Mouse (Mus musculus) midbrain, embryonic 16.5 days (tissue): ENCODE measurements around the gene 4930539E08Rik. TPM values are rescaled to one million over a fixed set of nuclear protein-coding genes. Genes with fewer than 3 reads are reported as not detected.

ENCODE experiments used
- ATAC-seq: fragments of 200-750 bp; cut with Nextera tagmentation; 2 replicates; pipeline ENCODE4 v1.8.0; 2017; ENCODE audit warnings: moderate TSS enrichment
- H3K27ac ChIP-seq: fragments of 300-500 bp; sonication (generic); 2 replicates; pipeline ENCODE4 v1.5.1; 2014; ENCODE audit warnings: mild to moderate bottlenecking, low read length, mixed read lengths
- H3K27me3 ChIP-seq: fragments of 300-500 bp; sonication (generic); 2 replicates; pipeline ENCODE4 v1.6.1; 2014; ENCODE audit warnings: low read depth, low read length, mixed read lengths; ENCODE audit not compliant: control insufficient read depth, insufficient read depth
- H3K36me3 ChIP-seq: fragments of 300-500 bp; sonication (generic); 2 replicates; pipeline ENCODE4 v1.6.1; 2014; ENCODE audit warnings: mild to moderate bottlenecking, low read length, moderate library complexity, mixed read lengths; ENCODE audit not compliant: control insufficient read depth, insufficient read depth
- H3K4me1 ChIP-seq: fragments of 300-500 bp; sonication (generic); 2 replicates; pipeline ENCODE4 v1.6.1; 2014; ENCODE audit warnings: mild to moderate bottlenecking, low read length, mixed read lengths; ENCODE audit not compliant: control insufficient read depth, insufficient read depth
- H3K4me2 ChIP-seq: fragments of 300-500 bp; sonication (generic); 2 replicates; pipeline ENCODE4 v1.6.1; 2014; ENCODE audit warnings: mild to moderate bottlenecking, low read length, mixed read lengths
- H3K4me3 ChIP-seq: fragments of 300-500 bp; sonication (generic); 2 replicates; pipeline ENCODE4 v1.5.1; 2014; ENCODE audit warnings: low read depth, mild to moderate bottlenecking, low read length, moderate library complexity, mixed read lengths
- H3K9ac ChIP-seq: fragments of 300-500 bp; sonication (generic); 2 replicates; pipeline ENCODE4 v1.6.1; 2014; ENCODE audit warnings: low read depth, low read length, mixed read lengths
- H3K9me3 ChIP-seq: fragments of 300-500 bp; sonication (generic); replicated peaks from 2 replicates; pipeline ENCODE4 v1.6.1; 2014; ENCODE audit warnings: mild to moderate bottlenecking, low read length, mixed read lengths; ENCODE audit not compliant: control insufficient read depth, poor library complexity, severe bottlenecking
- WGBS: fragments of 180-500 bp; shearing (Covaris S2); extraction: QIAGEN DNeasy Blood & Tissue Kit; methylation state at CpG from one replicate; pipeline ENCODE4 v1.1.7; 2014; 5-methylcytosine and 5-hydroxymethylcytosine counted together
- polyA plus RNA-seq: library from polyadenylated mRNA; unstranded; fragments of >200 nt; fragmentation: Nextera tagmentation; extraction: Ambion mirVana; gene quantifications from 2 replicates; pipeline ENCODE4 v1.2.1, GENCODE M21; 2015

4930539E08Rik gene
- polyA plus RNA-seq, 1 experiment from 2014 or later = 4.0 TPM

DNA sequence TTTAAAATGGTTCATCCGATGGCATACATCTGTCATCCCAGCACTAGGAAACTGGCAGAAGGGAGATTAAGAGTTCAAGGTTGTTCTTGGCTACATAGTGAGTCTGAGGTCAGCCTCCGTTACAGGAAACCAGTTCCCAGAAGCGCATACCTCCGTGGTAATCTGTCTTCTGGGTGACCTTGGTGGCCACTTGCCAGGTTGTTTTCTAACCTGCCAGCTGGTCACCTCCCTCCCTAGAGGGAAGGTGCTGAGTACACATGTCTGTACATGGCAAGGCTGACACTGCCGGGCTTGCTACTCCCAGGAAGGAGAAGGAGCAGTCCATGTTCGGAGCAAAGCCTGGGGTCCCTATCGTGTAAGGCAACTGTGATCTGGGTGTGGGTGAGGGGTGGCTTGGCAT, 40.3 kb downstream of the 4930539E08Rik start:
- no peak for ATAC-seq
- peaks cover 5% of the 10 kb centered on the region for H3K4me1 ChIP-seq
- WGBS = 70% methylated on average over 7 of the region's 7 CpGs
- H3K36me3 ChIP-seq = no peaks in the 10 kb centered on the region
- H3K27me3 ChIP-seq = no peaks in the 10 kb centered on the region
- no peak overlapping the region for H3K9ac ChIP-seq
- no peak overlapping the region for H3K4me3 ChIP-seq
- no peaks in the 10 kb centered on the region for H3K9me3 ChIP-seq
- H3K4me2 ChIP-seq = no peak overlapping the region
- no peak overlapping the region for H3K27ac ChIP-seq

DNA sequence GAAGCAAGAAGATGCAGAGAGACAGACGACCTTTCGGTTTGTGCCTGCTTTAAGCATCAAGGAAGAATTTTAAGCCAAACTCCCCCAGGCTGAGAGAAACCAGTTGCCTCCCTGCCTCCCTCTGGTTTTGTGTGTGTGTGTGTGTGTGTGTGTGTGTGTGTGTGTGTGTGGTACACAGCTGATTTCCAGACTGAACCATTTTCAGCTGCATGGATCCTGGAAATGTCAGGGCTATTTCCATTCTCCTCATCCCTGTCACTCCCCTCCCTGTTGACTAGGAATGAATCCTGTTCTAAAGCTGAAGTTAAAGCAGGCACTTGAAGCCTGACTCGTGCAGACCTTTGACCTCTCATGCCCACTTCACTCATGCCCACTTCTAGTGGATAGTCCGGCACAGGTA, 40.9 kb downstream of the 4930539E08Rik start:
- ATAC-seq = no peak
- Histone ChIP-seq H3K27ac (no peak overlapping the region), H3K4me3 (no peak overlapping the region), H3K36me3 (no peaks in the 10 kb centered on the region), H3K9ac (no peak overlapping the region), H3K4me1 (peaks cover 11% of the 10 kb centered on the region), H3K4me2 (no peak overlapping the region), H3K27me3 (no peaks in the 10 kb centered on the region), H3K9me3 (no peaks in the 10 kb centered on the region)
- WGBS = 87% methylated on average over 4 of the region's 4 CpGs

DNA sequence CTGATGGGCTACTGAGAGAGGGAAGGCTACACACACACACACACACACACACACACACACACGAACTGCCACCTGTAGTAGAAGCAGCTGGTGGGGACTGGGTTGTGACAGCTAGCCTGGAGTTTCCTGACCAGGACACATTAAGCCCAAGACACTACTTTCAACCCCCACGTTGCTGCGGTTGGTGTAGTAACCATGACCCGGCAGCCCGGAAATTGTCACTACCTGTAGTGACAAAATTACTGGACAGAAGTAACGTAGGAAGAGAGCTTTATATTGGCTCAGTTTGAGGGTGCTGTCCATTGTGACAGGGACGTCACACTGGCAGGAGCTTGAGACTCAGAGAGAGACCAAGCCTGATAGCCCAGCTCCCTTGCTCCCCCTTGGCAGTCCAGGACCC, 42.8 kb downstream of the 4930539E08Rik start:
- WGBS = 88% methylated on average over 7 of the region's 7 CpGs
- Histone ChIP-seq H3K9ac (no peak overlapping the region), H3K9me3 (no peaks in the 10 kb centered on the region), H3K4me2 (no peak overlapping the region), H3K4me1 (peaks cover 18% of the 10 kb centered on the region), H3K4me3 (no peak overlapping the region), H3K36me3 (no peaks in the 10 kb centered on the region), H3K27me3 (no peaks in the 10 kb centered on the region), H3K27ac (no peak overlapping the region)
- no peak for ATAC-seq

DNA sequence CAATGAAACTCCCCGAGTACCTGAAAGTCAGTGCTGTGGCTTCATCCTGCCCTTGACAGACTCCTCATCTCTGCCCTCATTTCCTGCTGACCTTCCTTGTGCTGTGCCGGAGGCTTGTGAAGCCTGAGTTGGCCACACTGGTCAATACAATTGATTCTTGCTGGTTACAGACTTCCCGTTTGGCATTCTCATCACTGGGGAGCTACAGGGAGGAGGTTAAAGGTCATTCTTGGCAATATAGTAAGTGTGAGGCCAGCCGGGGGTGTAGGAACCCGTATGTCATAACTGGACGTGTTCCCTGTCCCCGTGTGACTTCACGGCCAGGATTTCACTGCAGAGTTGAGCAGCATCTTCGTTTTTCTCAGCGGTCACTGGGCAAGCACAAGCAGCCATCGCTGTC, 43.3 kb downstream of the 4930539E08Rik start:
- WGBS = 84% methylated on average over 11 of the region's 11 CpGs
- ATAC-seq = no peak
- no peak overlapping the region for H3K9ac ChIP-seq
- no peak overlapping the region for H3K4me2 ChIP-seq
- no peak overlapping the region for H3K27ac ChIP-seq
- H3K27me3 ChIP-seq = no peaks in the 10 kb centered on the region
- H3K36me3 ChIP-seq = no peaks in the 10 kb centered on the region
- no peaks in the 10 kb centered on the region for H3K9me3 ChIP-seq
- H3K4me1 ChIP-seq = peaks cover 18% of the 10 kb centered on the region
- no peak overlapping the region for H3K4me3 ChIP-seq

DNA sequence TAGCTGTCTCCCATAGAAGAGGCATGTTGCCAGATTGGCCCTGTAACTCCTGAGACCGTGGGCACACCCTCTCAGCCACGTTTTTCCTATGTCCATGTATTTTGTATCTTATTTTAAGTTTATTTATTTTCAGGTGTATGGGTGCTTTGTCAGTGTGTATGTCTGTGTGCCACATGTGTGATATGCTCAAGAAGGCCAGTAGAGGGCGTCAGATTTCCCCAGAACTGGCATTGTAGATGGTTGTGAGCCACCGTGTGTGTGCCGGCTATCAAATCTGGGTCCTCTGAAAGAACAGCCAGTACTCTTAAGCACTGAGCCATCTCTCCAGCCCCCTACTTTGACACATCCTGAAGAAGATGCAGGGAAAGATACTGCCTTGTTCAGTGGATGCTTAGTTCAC, 44.7 kb downstream of the 4930539E08Rik start:
- no peaks in the 10 kb centered on the region for H3K27me3 ChIP-seq
- no peaks in the 10 kb centered on the region for H3K36me3 ChIP-seq
- H3K27ac ChIP-seq = peak overlapping the region; percentile 90
- no peak overlapping the region for H3K9ac ChIP-seq
- no peak overlapping the region for H3K4me3 ChIP-seq
- ATAC-seq = no peak
- no peak overlapping the region for H3K4me2 ChIP-seq
- 68% methylated on average over 5 of the region's 5 CpGs for WGBS
- H3K4me1 ChIP-seq = peaks cover 18% of the 10 kb centered on the region
- H3K9me3 ChIP-seq = no peaks in the 10 kb centered on the region

DNA sequence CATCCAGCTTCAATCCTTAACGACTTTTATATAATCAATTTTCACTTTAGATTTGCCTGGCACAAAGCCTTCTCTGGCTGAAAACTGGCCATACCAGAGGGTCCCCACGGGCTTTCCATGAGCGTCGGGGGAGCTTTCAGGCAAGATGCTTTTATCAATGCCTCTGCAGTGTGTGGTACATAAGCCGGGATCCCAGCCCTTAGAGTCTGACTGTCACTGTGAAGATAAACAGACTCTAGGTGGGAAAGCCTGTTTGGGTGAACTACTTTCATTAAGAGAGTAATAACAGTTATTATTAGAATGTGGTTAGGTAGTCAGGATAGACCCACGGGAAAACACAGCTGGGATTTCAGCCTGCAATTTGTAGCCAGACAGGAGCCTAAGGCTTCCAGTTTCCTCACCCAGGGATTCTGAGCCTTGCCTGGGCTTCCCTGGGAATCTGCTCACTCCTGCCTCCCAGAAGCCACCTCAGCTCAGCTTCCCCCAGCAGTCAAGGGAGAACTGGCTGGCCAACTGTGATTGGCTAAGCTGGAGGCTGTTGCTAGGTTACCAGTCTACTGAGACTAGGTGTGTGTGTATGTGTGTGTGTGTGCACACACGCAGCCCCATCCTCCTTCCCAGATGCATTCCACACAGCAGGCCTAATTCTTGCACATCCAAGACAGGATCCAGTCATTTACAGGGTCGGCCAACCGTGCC, 45.6 kb downstream of the 4930539E08Rik start:
- Histone ChIP-seq H3K27me3 (no peaks in the 10 kb centered on the region), H3K36me3 (no peaks in the 10 kb centered on the region), H3K9ac (0 out of 2 replicates have a peak overlapping the region, but pooled peaks have one; percentile 33), H3K4me1 (peaks cover 18% of the 10 kb centered on the region), H3K4me3 (no peak overlapping the region), H3K4me2 (peak overlapping the region; percentile 22), H3K27ac (peak overlapping the region; percentile 90), H3K9me3 (no peaks in the 10 kb centered on the region)
- peak; percentile 97 for ATAC-seq
- 40% methylated on average over 9 of the region's 9 CpGs for WGBS

DNA sequence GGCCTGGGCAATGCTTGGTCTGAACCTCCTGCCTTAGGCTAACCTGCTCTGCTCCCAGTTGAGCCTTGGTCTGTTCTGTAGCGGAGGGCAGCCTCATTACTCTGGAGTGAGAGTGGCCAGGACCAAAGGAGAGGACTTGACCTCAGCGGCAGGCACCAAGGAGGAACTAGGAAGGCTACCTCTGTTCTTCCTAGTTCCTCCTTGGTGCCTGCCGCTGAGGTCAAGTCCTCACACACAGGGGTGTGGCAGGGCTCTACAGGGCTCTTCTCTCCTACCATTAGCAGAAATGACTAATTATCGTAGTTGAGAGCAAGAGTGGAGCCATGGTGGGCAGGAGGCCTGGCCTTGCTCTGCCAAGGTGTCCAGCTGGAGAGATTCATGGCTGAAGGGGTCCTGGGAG, 47.7 kb downstream of the 4930539E08Rik start:
- ATAC-seq = no peak
- H3K4me1 ChIP-seq = peaks cover 18% of the 10 kb centered on the region
- H3K4me2 ChIP-seq = no peak overlapping the region
- no peaks in the 10 kb centered on the region for H3K27me3 ChIP-seq
- 89% methylated on average over 4 of the region's 4 CpGs for WGBS
- H3K36me3 ChIP-seq = no peaks in the 10 kb centered on the region
- no peak overlapping the region for H3K9ac ChIP-seq
- no peaks in the 10 kb centered on the region for H3K9me3 ChIP-seq
- H3K27ac ChIP-seq = no peak overlapping the region; the same call in 1 of the 2 replicates
- no peak overlapping the region for H3K4me3 ChIP-seq

DNA sequence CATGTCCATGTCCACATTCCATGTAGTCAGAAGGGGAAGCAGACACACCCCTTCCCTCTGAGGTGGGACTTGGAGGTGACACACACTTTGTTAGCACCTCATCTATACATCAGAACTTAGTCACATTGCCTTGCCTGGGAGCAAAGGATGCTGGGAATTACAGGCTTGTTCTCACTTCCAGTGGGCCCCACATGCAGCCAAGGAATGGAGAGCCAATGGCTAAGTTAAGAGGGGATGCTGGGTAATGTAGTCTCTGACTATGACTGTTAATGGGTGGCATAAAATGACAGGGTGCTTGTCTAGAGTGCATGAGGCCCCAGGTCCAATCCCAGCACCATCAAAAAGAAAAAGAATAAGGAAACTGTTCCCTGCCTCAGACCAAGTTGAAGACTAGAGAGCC, 48.2 kb downstream of the 4930539E08Rik start:
- H3K36me3 ChIP-seq = no peaks in the 10 kb centered on the region
- H3K4me2 ChIP-seq = no peak overlapping the region

DNA sequence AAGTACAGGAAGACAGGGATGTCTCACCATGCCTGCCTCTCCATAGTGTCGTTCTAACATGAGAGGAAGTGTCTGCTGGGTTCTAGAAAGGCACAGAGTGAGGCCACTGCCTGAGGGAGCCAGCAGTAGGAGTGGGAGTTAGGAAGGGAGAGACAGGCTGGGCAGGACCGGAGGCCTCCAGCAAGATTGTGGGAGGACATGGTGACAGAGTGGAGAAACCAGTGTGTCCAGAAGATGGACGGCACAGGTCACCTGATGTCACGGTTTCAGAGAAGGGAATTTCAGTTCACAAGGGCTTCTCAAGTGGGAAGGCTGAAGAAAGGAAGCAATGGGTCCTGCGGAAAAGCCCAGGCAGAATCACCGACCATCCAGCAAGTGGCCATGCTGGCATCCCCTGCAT, 50.7 kb downstream of the 4930539E08Rik start:
- Histone ChIP-seq H3K27me3 (no peaks in the 10 kb centered on the region), H3K9me3 (no peaks in the 10 kb centered on the region), H3K4me1 (peaks cover 10% of the 10 kb centered on the region), H3K4me3 (no peak overlapping the region), H3K36me3 (no peaks in the 10 kb centered on the region), H3K27ac (no peak overlapping the region), H3K9ac (no peak overlapping the region), H3K4me2 (no peak overlapping the region)
- no peak for ATAC-seq
- WGBS = 90% methylated on average over 6 of the region's 6 CpGs

More for the DNA sequence above, 48.2 kb downstream of the 4930539E08Rik start:
- H3K27ac ChIP-seq = no peak overlapping the region
- H3K27me3 ChIP-seq = no peaks in the 10 kb centered on the region
- H3K9me3 ChIP-seq = no peaks in the 10 kb centered on the region
- H3K4me3 ChIP-seq = no peak overlapping the region
- peaks cover 18% of the 10 kb centered on the region for H3K4me1 ChIP-seq
- ATAC-seq = no peak
- no peak overlapping the region for H3K9ac ChIP-seq
